Mouse (Mus musculus): Measurements from ENCODE around the gene Mpped2.

DNA sequence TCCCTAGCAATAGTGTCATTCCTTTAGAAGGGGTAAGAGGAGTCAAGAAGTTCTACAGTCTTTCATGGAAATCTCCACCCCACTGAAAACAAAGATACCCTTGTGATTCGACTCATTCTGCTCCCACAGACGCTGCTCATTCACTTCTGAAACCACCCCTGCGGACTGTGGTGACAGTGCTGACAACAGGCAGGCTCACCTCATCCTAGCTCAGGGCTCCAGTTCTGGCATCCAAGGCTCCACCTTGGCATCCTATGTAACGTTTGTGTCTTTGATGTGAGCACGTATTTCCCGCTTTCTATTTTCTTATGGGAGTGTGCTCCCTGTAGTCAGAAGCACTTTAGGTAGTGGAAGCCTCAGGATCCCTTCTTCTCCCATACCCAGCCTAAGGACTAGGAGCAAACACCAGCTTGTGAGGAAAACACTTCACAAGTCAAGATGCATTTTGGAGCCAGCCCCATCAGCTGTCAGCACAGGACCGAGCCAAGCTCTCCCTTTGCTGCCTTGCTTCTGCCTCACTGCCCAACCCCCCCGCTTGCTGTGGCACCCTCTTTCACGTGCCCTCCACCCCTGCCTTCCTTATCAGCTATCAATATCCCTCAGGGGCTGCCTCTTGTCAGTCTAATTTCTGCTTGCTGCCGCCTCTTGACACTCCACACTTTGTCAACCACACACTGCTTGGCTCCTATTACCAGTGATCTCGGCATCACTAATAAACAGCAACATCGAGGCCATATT is 135.7 kb downstream of the Mpped2 start:
- TF ChIP-seq CTCF (IDR thresholded peaks at IDR 0.05; ENCODE audit: low read depth, low read length) (no peak), POLR2A (IDR thresholded peaks at IDR 0.05; ENCODE audit: extremely low read depth, insufficient read depth, low read length) (no peak)

Measured in liver, adult 2 months (tissue).